Mouse (Mus musculus) kidney, adult 2 months (tissue): ENCODE results near the gene Ugdh.

ENCODE experiments used
- CTCF ChIP-seq: fragments of 200-500 bp; conservative IDR thresholded peaks from 2 replicates; pipeline ENCODE4 v1.5.1; 2011; ENCODE audit warnings: low read depth, mild to moderate bottlenecking, control low read depth, low read length, moderate library complexity, mixed read lengths; ENCODE audit not compliant: insufficient read depth, insufficient read length
- POLR2A ChIP-seq: fragments of 200-500 bp; IDR thresholded peaks from one replicate; pipeline ENCODE4 v1.6.1; 2011; ENCODE audit warnings: low read depth, low read length, control low read depth

DNA sequence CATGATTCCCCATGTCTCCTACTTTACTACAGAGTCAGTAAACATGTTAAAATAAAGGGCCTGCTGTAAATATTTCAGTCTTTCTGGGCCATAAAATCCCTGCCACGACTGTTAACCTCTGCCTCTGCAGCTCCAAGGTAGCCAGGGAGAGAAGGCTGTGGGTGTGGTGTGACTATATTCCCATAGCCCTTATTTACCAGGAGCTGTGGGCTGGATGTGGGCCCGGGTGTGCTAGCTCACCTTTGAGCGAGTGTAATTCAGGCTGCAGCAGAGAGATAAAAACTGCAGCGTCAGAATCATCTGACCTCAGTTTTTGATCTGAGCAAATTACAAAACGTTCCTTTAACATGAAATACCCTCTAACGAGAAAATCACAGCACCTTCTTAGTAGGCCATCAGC, 14.9 kb downstream of the Ugdh start:
- TF ChIP-seq POLR2A = no peak
- TF ChIP-seq CTCF = no peak
